Mouse (Mus musculus): ENCODE data around the gene Lamb2. TPM values are rescaled to one million over a fixed set of nuclear protein-coding genes. Genes with fewer than 3 reads are reported as not detected.

Gene Lamb2
- 5.3 and 6.4 TPM in 2 replicates for polyA plus RNA-seq (2015; fragmentation: Nextera tagmentation; extraction: Ambion mirVana)

DNA sequence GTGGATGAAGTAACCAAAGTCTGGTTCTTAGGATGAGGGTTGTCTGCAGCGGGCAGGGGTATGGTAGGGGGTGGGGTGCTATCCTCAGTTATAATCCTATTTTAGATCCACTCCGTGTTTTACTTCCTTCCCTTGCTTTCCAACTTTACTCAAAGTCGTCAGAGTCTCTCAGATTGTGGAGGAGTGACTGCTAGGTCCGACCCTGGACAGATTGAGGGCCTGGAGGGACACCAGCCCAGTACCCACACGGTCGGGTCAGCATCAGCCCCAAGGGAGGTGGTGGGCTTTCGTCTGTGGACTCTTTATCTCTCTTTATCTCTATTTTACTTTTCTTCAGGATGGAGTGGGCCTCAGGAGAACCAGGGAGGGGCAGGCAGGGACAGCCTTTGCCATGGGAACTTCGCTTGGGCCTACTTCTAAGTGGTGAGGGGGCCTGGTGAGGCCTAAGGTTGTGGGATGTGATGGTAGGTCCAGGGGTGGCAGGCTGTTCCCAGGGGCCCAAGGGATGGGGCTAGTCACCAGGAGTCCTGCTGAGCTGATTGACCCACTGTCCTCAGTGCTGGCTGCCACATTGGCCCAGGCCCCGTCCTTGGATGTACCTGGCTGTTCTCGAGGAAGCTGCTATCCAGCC, at the start of gene Lamb2:
Gene Lamb2, plus strand, starts transcription at position 16 of the 631 bp plus-strand sequence.
- ATAC-seq (ENCODE audit: low read depth), result peak; percentile 33; the same call in 1 of the 2 replicates
- no peaks in the 10 kb centered on the region; the same call in 1 of the 2 replicates for H3K36me3 ChIP-seq
- H3K27ac ChIP-seq, result no peak within 1 kb of the TSS
- H3K27me3 ChIP-seq, result peaks cover 8% of the 10 kb centered on the region; the same call in 1 of the 2 replicates
- peak within 1 kb of the TSS; percentile 46 for H3K4me3 ChIP-seq (replicated peaks)
- H3K4me1 ChIP-seq (replicated peaks), result peaks cover 21% of the 10 kb centered on the region
- WGBS (ENCODE audit: insufficient replicate concordance), result 27% methylated on average over 10 of the region's 10 CpGs
- peak within 1 kb of the TSS; percentile 62 for H3K4me2 ChIP-seq
- H3K9me3 ChIP-seq (replicated peaks), result no peaks in the 10 kb centered on the region
- H3K9ac ChIP-seq, result peak within 1 kb of the TSS; percentile 31
- no peak for DNase-seq

DNA sequence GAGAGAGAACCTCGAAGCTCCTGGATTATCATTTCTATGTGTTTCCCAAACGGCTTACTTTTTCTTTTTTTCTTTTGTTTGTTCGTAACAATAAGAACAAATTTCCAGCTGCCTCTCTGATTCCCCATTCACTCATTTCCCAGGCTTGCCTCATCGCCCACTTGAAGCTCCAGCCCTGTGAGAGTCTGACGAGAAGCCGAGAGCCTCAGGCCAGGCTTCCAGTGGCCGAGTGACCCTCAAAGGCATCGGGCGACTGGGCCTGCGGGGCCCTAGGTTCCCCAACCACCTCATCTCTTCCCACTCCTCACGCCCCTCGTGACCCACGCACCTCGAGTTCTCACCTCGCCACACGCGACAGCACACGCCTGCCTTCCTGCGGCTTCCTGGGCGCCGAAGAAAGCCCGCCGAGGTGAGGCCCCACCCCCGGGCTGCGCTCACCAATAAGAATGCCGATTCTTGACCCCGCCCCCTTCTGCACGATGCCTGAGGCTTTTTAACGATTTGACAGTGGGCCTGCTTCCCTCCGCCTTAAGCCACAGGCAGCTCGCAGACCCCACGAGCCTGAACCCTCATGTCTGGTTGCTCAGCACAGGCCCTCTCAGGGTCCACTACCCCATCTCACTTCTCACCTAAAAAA, 48.0 kb upstream of the Lamb2 start:
- H3K9ac ChIP-seq, result 0 out of 2 replicates have a peak overlapping the region, but pooled peaks have one; percentile 37
- peak; percentile 60 for ATAC-seq (ENCODE audit: low read depth)

DNA sequence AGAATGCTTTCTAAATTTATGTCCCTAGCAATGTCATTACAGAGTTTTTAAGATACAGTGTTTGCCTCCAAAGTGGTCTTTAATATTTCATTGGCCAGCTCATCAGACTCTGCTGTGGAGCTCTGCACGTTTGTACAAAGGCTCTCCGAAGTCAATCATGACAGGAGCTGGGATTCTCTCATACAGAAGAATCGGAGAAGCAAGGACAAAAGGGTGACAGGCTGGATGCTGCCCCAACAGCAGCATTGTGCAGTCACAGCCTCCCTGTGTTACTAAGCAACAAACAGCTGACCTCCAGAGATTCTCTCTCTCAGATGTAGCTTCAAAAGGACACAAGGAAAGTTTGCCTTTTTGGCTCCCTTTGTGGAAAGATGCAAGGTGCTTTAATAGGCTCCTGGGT, 43.4 kb upstream of the Lamb2 start, which contains the start of gene BC048562:
Gene BC048562, plus strand, starts transcription at position 301 of the 400 bp plus-strand sequence.
- H3K4me2 ChIP-seq, result no peak within 1 kb of the TSS
- no peak for ATAC-seq (ENCODE audit: low read depth)
- WGBS (ENCODE audit: insufficient replicate concordance), result 56% methylated on average over 3 of the region's 3 CpGs
- no peaks in the 10 kb centered on the region for H3K9me3 ChIP-seq (replicated peaks)
- no peak within 1 kb of the TSS for H3K4me3 ChIP-seq (replicated peaks)
- H3K4me1 ChIP-seq (replicated peaks), result peaks cover 6% of the 10 kb centered on the region
- H3K9ac ChIP-seq, result no peak within 1 kb of the TSS
- no peaks in the 10 kb centered on the region for H3K36me3 ChIP-seq
- no peak within 1 kb of the TSS for H3K27ac ChIP-seq
- DNase-seq, result no peak
- no peaks in the 10 kb centered on the region for H3K27me3 ChIP-seq

More for the DNA sequence above, 48.0 kb upstream of the Lamb2 start:
- Histone ChIP-seq H3K4me3 (replicated peaks) (no peak overlapping the region; the same call in 1 of the 2 replicates), H3K4me2 (peak overlapping the region; percentile 49), H3K27ac (no peak overlapping the region), H3K27me3 (no peaks in the 10 kb centered on the region), H3K4me1 (replicated peaks) (peaks cover 6% of the 10 kb centered on the region), H3K9me3 (replicated peaks) (no peaks in the 10 kb centered on the region), H3K36me3 (no peaks in the 10 kb centered on the region)
- 43% methylated on average over 32 of the region's 32 CpGs for WGBS (ENCODE audit: insufficient replicate concordance)
- DNase-seq, result peak; percentile 68

DNA sequence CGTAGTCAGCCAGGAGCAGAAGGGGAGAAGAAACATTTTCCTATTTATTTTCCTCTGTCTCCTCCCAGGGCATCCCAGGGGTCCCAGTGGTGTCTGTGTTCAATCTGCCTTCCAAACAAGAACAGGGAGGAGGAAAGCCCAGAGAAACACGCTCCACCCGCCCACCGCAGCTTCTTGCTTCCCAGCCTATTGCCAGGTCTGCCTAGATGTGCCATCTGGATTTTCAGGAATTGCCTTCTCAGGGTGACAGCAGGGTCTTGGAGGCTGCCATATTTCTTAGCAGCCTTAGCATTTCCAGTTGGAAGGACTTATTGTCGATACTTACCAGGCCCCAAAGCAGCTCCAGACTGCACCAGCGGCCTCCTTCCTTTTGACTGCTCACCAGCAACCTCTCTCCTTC, 40.4 kb upstream of the Lamb2 start:
- Histone ChIP-seq H3K4me3 (replicated peaks) (no peak overlapping the region), H3K9me3 (replicated peaks) (no peaks in the 10 kb centered on the region), H3K9ac (no peak overlapping the region), H3K27ac (no peak overlapping the region), H3K4me2 (no peak overlapping the region), H3K27me3 (no peaks in the 10 kb centered on the region), H3K36me3 (no peaks in the 10 kb centered on the region), H3K4me1 (replicated peaks) (peaks cover 4% of the 10 kb centered on the region)
- WGBS (ENCODE audit: insufficient replicate concordance), result 72% methylated on average over 6 of the region's 6 CpGs
- DNase-seq (no peak), ATAC-seq (ENCODE audit: low read depth) (no peak)

DNA sequence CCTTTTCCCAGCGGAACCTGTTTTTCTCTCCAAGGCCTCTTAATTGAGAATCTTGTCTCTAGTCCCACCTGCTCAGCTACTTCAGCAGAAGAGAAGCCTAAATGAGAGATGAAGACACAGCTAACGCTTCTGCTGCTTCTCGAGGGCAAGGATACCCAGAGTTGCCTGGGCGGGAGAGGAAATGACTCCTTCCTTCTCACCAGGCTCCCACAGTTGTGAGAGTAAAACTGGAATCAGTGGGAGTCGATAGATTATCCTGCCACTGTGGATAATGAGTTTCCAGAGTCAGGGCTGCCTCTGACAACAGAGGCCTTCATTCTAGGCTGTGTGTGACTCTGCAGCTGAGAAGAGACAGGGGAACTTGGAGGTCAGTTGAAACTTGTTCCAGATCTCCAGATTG, 39.1 kb upstream of the Lamb2 start:
- ATAC-seq (ENCODE audit: low read depth), result no peak
- DNase-seq, result no peak
- no peak overlapping the region for H3K27ac ChIP-seq
- H3K36me3 ChIP-seq, result no peaks in the 10 kb centered on the region
- no peak overlapping the region for H3K9ac ChIP-seq
- H3K4me2 ChIP-seq, result no peak overlapping the region
- H3K4me1 ChIP-seq (replicated peaks), result peaks cover 5% of the 10 kb centered on the region
- no peak overlapping the region for H3K4me3 ChIP-seq (replicated peaks)
- H3K27me3 ChIP-seq, result no peaks in the 10 kb centered on the region
- no peaks in the 10 kb centered on the region for H3K9me3 ChIP-seq (replicated peaks)
- 48% methylated on average over 5 of the region's 5 CpGs for WGBS (ENCODE audit: insufficient replicate concordance)

DNA sequence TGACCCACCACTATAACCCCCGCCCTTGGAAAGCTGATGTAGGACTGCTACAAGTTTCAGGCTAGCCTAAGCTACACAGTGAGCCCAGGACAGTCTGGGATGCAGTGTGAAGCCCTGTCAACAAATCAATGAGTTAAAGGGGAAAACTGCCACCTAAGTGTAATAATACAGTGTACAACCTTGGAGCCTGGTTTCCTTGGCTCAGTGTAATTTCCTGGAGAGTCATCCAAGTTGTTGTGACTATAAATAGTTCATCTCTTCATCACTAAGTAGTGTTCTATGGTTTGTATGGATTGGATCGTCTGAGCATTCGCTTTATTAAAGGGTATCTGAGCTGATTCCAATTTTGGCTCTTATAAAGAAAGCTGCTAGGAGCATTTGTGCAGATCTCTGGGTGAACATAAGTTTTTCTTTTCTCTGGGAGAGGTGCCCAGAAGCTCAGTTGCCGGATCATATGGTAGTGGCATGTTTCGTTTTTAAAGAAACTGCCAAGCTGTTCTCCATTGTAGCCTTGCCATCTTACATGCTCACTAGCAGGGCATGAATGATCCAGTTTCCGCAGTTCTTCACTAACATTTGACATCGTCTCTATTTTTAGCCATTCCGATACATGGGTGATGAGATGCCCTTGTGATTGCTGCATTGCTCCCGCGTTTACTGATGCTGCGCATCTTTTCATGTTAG, 38.2 kb upstream of the Lamb2 start:
- Histone ChIP-seq H3K4me1 (replicated peaks) (peaks cover 5% of the 10 kb centered on the region), H3K27me3 (no peaks in the 10 kb centered on the region), H3K4me2 (no peak overlapping the region), H3K4me3 (replicated peaks) (no peak overlapping the region), H3K9ac (no peak overlapping the region), H3K9me3 (replicated peaks) (no peaks in the 10 kb centered on the region), H3K36me3 (no peaks in the 10 kb centered on the region), H3K27ac (no peak overlapping the region)
- WGBS (ENCODE audit: insufficient replicate concordance), result 80% methylated on average over 11 of the region's 11 CpGs
- DNase-seq (no peak), ATAC-seq (ENCODE audit: low read depth) (no peak)

DNA sequence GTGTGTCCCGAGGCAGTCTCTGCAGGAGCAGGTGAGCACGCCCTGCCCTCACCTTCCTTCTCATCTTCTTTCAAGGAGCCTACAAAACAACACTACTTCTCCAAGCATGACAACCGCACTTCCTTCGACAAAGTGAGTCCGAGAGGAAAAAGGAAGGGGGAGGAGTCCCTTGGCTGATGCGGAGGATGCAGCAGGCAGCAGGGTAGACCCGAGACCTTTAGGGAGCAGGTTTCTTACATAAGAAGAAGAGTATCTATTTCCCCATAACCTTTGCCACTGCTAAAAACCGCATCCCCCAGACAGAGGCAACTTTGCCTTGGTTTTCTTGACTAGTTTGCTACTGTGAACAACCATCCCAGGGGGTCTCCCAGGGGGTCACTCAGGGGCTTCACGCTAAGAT, 34.4 kb upstream of the Lamb2 start:
- 38% methylated on average over 9 of the region's 9 CpGs for WGBS (ENCODE audit: insufficient replicate concordance)
- H3K27me3 ChIP-seq, result no peaks in the 10 kb centered on the region
- H3K9me3 ChIP-seq (replicated peaks), result no peaks in the 10 kb centered on the region
- no peak overlapping the region for H3K27ac ChIP-seq
- H3K4me1 ChIP-seq (replicated peaks), result peaks cover 13% of the 10 kb centered on the region
- H3K4me3 ChIP-seq (replicated peaks), result no peak overlapping the region
- no peak overlapping the region for H3K9ac ChIP-seq
- ATAC-seq (ENCODE audit: low read depth) (no peak), DNase-seq (no peak)
- peaks cover 18% of the 10 kb centered on the region for H3K36me3 ChIP-seq
- H3K4me2 ChIP-seq, result no peak overlapping the region

DNA sequence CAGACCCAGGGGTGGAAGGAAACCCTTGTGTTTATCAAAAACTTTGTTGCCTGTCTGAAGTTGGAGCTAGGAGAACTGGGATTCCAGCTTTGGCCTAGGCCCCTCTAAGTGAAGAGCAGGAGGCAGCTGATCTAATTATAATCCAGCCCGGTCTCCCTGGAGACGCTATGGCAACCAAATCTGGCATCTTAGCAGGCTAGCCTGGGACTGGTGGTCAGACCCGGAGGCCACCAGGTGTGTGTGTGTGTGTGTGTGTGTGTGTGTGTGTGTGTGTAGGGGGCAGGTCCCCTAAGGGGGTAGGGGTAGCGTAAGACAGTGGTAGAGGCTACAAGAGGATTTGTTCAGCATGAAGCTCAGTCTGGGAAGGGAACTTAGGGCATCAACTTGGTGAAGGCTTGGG, 29.7 kb upstream of the Lamb2 start:
- no peak for ATAC-seq (ENCODE audit: low read depth)
- Histone ChIP-seq H3K9ac (peak overlapping the region; percentile 75; the same call in 1 of the 2 replicates), H3K4me3 (replicated peaks) (peak overlapping the region; percentile 70), H3K4me1 (replicated peaks) (peaks cover 55% of the 10 kb centered on the region), H3K4me2 (peak overlapping the region; percentile 99), H3K27ac (peak overlapping the region; percentile 41; the same call in 1 of the 2 replicates), H3K36me3 (peaks cover 18% of the 10 kb centered on the region), H3K9me3 (replicated peaks) (no peaks in the 10 kb centered on the region), H3K27me3 (no peaks in the 10 kb centered on the region)
- WGBS (ENCODE audit: insufficient replicate concordance), result 74% methylated on average over 4 of the region's 4 CpGs
- DNase-seq, result peak; percentile 16

DNA sequence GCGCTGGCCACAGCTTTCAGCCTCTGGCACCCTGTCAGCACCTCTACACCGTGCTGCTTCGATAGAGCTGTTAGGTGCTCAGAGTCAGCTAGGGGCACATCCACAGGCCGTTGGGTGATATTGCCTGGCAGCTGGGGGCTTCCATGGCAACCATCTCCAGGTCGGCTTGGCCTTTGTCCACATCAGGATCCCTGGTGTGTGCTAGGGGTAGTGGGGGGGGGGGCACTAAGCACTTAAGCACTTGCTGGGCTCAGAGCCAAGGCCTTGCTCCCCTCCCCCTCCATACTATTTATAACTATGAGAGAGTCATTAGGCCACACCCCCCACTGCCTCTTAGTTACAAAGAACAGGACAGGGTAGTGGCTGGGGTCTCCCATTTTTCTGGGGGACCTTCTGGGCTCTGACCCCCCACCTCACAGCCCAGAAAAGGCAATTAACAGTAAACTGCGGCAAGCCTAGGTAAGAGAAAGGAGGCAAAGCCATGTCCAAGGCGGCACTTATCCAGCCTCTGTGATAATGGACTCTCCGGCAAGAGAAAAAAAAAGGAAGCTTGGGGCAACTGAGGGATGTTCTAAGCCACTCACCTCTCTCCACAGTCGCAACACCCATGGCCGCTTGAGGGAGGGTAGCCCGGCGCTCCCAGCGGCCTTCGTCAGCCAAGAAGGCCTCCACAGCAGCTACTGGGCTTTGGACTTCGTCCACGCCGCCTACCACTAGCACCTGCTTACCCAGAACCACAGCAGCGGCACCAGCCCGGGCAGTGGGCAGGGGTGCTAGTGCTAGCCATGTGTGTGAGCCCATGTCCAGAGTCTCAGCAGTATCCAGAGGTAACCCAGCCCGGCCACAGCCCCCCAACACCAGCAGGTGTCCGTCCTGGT, 29.0 kb upstream of the Lamb2 start:
- Histone ChIP-seq H3K4me3 (replicated peaks) (peak overlapping the region; percentile 70), H3K27ac (peak overlapping the region; percentile 87), H3K36me3 (peaks cover 18% of the 10 kb centered on the region), H3K4me1 (replicated peaks) (peaks cover 55% of the 10 kb centered on the region), H3K27me3 (no peaks in the 10 kb centered on the region), H3K4me2 (peak overlapping the region; percentile 99), H3K9me3 (replicated peaks) (no peaks in the 10 kb centered on the region), H3K9ac (peak overlapping the region; percentile 75)
- 55% methylated on average over 21 of the region's 21 CpGs for WGBS (ENCODE audit: insufficient replicate concordance)
- ATAC-seq (ENCODE audit: low read depth) (peak; percentile 1; the same call in 1 of the 2 replicates), DNase-seq (peak; percentile 30)

DNA sequence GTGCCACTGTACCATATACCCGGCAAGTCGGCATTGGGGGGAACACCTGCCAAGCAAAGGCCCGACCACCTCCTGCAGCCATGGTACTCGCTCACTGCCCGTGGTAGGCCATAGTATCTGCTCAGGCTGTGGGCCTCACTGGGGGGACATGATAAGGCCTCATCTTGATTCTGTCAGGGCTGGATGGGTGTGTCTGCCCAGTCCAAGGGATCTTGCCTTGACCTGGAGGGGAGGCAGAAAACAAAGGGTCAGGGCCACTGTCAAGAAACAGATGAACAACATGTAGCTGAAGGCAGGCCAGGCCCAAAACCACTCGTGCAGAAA, 28.4 kb upstream of the Lamb2 start:
- peak overlapping the region; percentile 87 for H3K27ac ChIP-seq
- peaks cover 61% of the 10 kb centered on the region for H3K4me1 ChIP-seq (replicated peaks)
- peak overlapping the region; percentile 75 for H3K9ac ChIP-seq
- H3K27me3 ChIP-seq, result no peaks in the 10 kb centered on the region
- peak overlapping the region; percentile 99 for H3K4me2 ChIP-seq
- H3K4me3 ChIP-seq (replicated peaks), result peak overlapping the region; percentile 70
- ATAC-seq (ENCODE audit: low read depth), result peak; percentile 83
- peaks cover 18% of the 10 kb centered on the region for H3K36me3 ChIP-seq
- no peaks in the 10 kb centered on the region for H3K9me3 ChIP-seq (replicated peaks)
- peak; percentile 65 for DNase-seq
- WGBS (ENCODE audit: insufficient replicate concordance), result 13% methylated on average over 6 of the region's 6 CpGs
